ENCODE assay signal across 26 mouse cellular contexts in genomic region chr8:11062348-11062946, GRCm38 (mm10). TPM values are rescaled to one million over a fixed set of nuclear protein-coding genes. Genes with fewer than 3 reads are reported as not detected.
DNase-seq lines count a peak whose midpoint lies in the region; ATAC-seq and TF ChIP-seq lines count a peak whose summit lies in the region.
"Had no signal": no experiment of that assay in that cellular context is flagged by ENCODE, and none has a peak within 500 bp of the region (broad histone marks: within the 10 kb centered on the region; RNA-seq: fewer than 3 reads in every experiment).

No protein-coding gene starts in this region.

- DNase-seq in forebrain, embryonic 10.5 days (ENCODE audit: extremely low spot score, low spot score), result no peak
- peak; percentile 62 for DNase-seq in lung, postnatal 0 days (ENCODE audit: low spot score)
- no peak for DNase-seq in lung, postnatal 14 days
- no peak for DNase-seq in right cerebral cortex, postnatal 25 days
- no peak for DNase-seq in hindbrain, embryonic 10.5 days (ENCODE audit: low spot score)
- DNase-seq: B cell, adult 2 months; cerebellum, adult 8-10 months; forebrain, postnatal 0 days; gastrocnemius, postnatal 14 days; heart, postnatal 10 days; kidney, adult 18-20 months; kidney, postnatal 4 days; liver, embryonic 13.5 days; right cerebral cortex, postnatal 14 days; spleen, adult 18-20 months had no signal

- no peak for TF ChIP-seq CTCF in lung, postnatal 0 days (IDR thresholded peaks at IDR 0.05)

- H3K4me2 ChIP-seq in forebrain, embryonic 15.5 days (replicated peaks), result no peak overlapping the region
- H3K4me2 ChIP-seq in lung, postnatal 0 days (replicated peaks; ENCODE audit: low read depth, low read length), result no peak overlapping the region
- H3K4me2 ChIP-seq: embryonic facial prominence, embryonic 15.5 days; heart, embryonic 12.5 days; liver, embryonic 13.5 days; lung, embryonic 15.5 days; midbrain, embryonic 15.5 days; neural tube, embryonic 12.5 days had no signal

- TF ChIP-seq EP300 in lung, postnatal 0 days (IDR thresholded peaks at IDR 0.05), result no peak

- no peaks in the 10 kb centered on the region for H3K36me3 ChIP-seq in forebrain, embryonic 10.5 days (replicated peaks)
- H3K36me3 ChIP-seq in forebrain, embryonic 15.5 days, result no peaks in the 10 kb centered on the region
- no peaks in the 10 kb centered on the region for H3K36me3 ChIP-seq in lung, postnatal 0 days (ENCODE audit: insufficient read depth, low read length)
- no peaks in the 10 kb centered on the region for H3K36me3 ChIP-seq in hindbrain, embryonic 10.5 days
- H3K36me3 ChIP-seq: embryonic facial prominence, embryonic 15.5 days; G1E; heart, embryonic 12.5 days; limb, embryonic 10.5 days; liver, embryonic 13.5 days; lung, embryonic 15.5 days; midbrain, embryonic 15.5 days; neural tube, embryonic 12.5 days had no signal

- no peaks in the 10 kb centered on the region for H3K4me1 ChIP-seq in forebrain, embryonic 10.5 days
- no peaks in the 10 kb centered on the region for H3K4me1 ChIP-seq in forebrain, embryonic 15.5 days
- no peaks in the 10 kb centered on the region for H3K4me1 ChIP-seq in lung, postnatal 0 days (ENCODE audit: insufficient read depth, low read depth, low read length)
- H3K4me1 ChIP-seq in hindbrain, embryonic 10.5 days (replicated peaks), result peaks cover 8% of the 10 kb centered on the region; the same call in 1 of the 2 replicates
- H3K4me1 ChIP-seq: embryonic facial prominence, embryonic 15.5 days; liver, embryonic 13.5 days; lung, embryonic 15.5 days; midbrain, embryonic 15.5 days had no signal

- no peak overlapping the region for H3K4me3 ChIP-seq in forebrain, embryonic 10.5 days
- H3K4me3 ChIP-seq in forebrain, embryonic 15.5 days, result no peak overlapping the region
- no peak overlapping the region for H3K4me3 ChIP-seq in lung, postnatal 0 days (ENCODE audit: low read depth, low read length)
- H3K4me3 ChIP-seq in hindbrain, embryonic 10.5 days, result no peak overlapping the region
- H3K4me3 ChIP-seq: embryonic facial prominence, embryonic 15.5 days; heart, embryonic 12.5 days; limb, embryonic 10.5 days; liver, embryonic 13.5 days; lung, embryonic 15.5 days; midbrain, embryonic 15.5 days; neural tube, embryonic 12.5 days had no signal

- no peaks in the 10 kb centered on the region for H3K9me3 ChIP-seq in forebrain, embryonic 10.5 days
- no peaks in the 10 kb centered on the region for H3K9me3 ChIP-seq in forebrain, embryonic 15.5 days
- no peaks in the 10 kb centered on the region for H3K9me3 ChIP-seq in lung, postnatal 0 days (ENCODE audit: low read length)
- H3K9me3 ChIP-seq in hindbrain, embryonic 10.5 days, result no peaks in the 10 kb centered on the region
- H3K9me3 ChIP-seq: embryonic facial prominence, embryonic 15.5 days; G1E; heart, embryonic 12.5 days; limb, embryonic 10.5 days; liver, embryonic 13.5 days; lung, embryonic 15.5 days; midbrain, embryonic 15.5 days; neural tube, embryonic 12.5 days had no signal

- WGBS in forebrain, embryonic 10.5 days, result 74% methylated on average over 3 of the region's 3 CpGs
- WGBS in forebrain, embryonic 15.5 days, result 68% methylated on average over 3 of the region's 3 CpGs
- WGBS in lung, postnatal 0 days, result 43% methylated on average over 3 of the region's 3 CpGs
- 76% methylated on average over 3 of the region's 3 CpGs for WGBS in hindbrain, embryonic 10.5 days

- H3K27ac ChIP-seq in forebrain, embryonic 10.5 days, result 0 out of 2 replicates have a peak overlapping the region, but pooled peaks have one; percentile 5
- H3K27ac ChIP-seq in forebrain, embryonic 15.5 days (replicated peaks), result no peak overlapping the region
- no peak overlapping the region for H3K27ac ChIP-seq in lung, postnatal 0 days (ENCODE audit: low read length)
- H3K27ac ChIP-seq in hindbrain, embryonic 10.5 days, result no peak overlapping the region
- H3K27ac ChIP-seq: embryonic facial prominence, embryonic 15.5 days; hindbrain, postnatal 0 days; limb, embryonic 10.5 days; liver, embryonic 13.5 days; lung, embryonic 15.5 days; midbrain, embryonic 15.5 days; neural tube, embryonic 12.5 days had no signal

- H3K27me3 ChIP-seq in forebrain, embryonic 10.5 days (ENCODE audit: poor library complexity, severe bottlenecking), result 0 out of 2 replicates have a peak, but pooled peaks cover 6% of the 10 kb centered on the region
- H3K27me3 ChIP-seq in forebrain, embryonic 15.5 days, result no peaks in the 10 kb centered on the region
- H3K27me3 ChIP-seq in lung, postnatal 0 days (replicated peaks; ENCODE audit: insufficient read depth, low read length), result no peaks in the 10 kb centered on the region
- no peaks in the 10 kb centered on the region for H3K27me3 ChIP-seq in hindbrain, embryonic 10.5 days (ENCODE audit: insufficient read depth, poor library complexity, severe bottlenecking)
- H3K27me3 ChIP-seq: CH12.LX; embryonic facial prominence, embryonic 15.5 days; liver, embryonic 13.5 days; lung, embryonic 15.5 days; midbrain, embryonic 15.5 days; neural tube, embryonic 12.5 days had no signal

- ATAC-seq in forebrain, embryonic 15.5 days (replicated peaks), result no peak
- ATAC-seq in lung, postnatal 0 days, result peak; percentile 50
- peak; percentile 80 for ATAC-seq in granulocyte monocyte progenitor cell, adult 5-6 weeks (replicated peaks; ENCODE audit: poor library complexity, severe bottlenecking)
- ATAC-seq: forebrain, postnatal 0 days; hindbrain, postnatal 0 days; midbrain, embryonic 15.5 days had no signal

- no peak overlapping the region for H3K9ac ChIP-seq in forebrain, embryonic 15.5 days (replicated peaks)
- H3K9ac ChIP-seq in lung, postnatal 0 days (replicated peaks; ENCODE audit: low read depth), result no peak overlapping the region
- H3K9ac ChIP-seq: embryonic facial prominence, embryonic 15.5 days; forebrain, postnatal 0 days; heart, embryonic 12.5 days; liver, embryonic 13.5 days; lung, embryonic 15.5 days; midbrain, embryonic 15.5 days; neural tube, embryonic 12.5 days had no signal

RNA-seq across cellular contexts. Expression of gene Irs2, which starts 54.2 kb away (rescaled TPM):
- polyA plus RNA-seq in forebrain, embryonic 10.5 days (2016; fragmentation: Nextera tagmentation; extraction: Ambion mirVana), result 5.7 and 6.1 TPM in 2 replicates
- 7.1 and 7.5 TPM in 2 replicates for polyA plus RNA-seq in forebrain, embryonic 15.5 days (2015; fragmentation: Nextera tagmentation; extraction: Ambion mirVana)
- polyA plus RNA-seq in lung, postnatal 0 days (2015; fragmentation: Nextera tagmentation; extraction: Ambion mirVana), result 6.9 and 7.2 TPM in 2 replicates
- total RNA-seq in granulocyte monocyte progenitor cell, adult 5-6 weeks (2014; fragmentation: Nextera tagmentation), result 3.5 and 5.3 TPM in 2 replicates
- 2.3 and 2.7 TPM in 2 replicates for total RNA-seq in granulocyte monocyte progenitor cell, adult 5-6 weeks (2017)
- 4.9 and 6.0 TPM in 2 replicates for polyA plus RNA-seq in hindbrain, embryonic 10.5 days (2016; fragmentation: Nextera tagmentation; extraction: Ambion mirVana)
